Mouse (Mus musculus) leukemia stem cell, adult 10-12 weeks (primary cell): ENCODE data around the gene Col5a3. TPM values are rescaled to one million over a fixed set of nuclear protein-coding genes. Genes with fewer than 3 reads are reported as not detected.

Experiments used
- polyA plus RNA-seq: library from polyadenylated mRNA; stranded (reverse); fragments of >175 nt; gene quantifications from 2 replicates; pipeline ENCODE4 v1.2.3, GENCODE M21; 2012; ENCODE audit warnings: low replicate concordance

The Col5a3 gene
- 0.24 and 0.25 TPM in 2 replicates for polyA plus RNA-seq

DNA sequence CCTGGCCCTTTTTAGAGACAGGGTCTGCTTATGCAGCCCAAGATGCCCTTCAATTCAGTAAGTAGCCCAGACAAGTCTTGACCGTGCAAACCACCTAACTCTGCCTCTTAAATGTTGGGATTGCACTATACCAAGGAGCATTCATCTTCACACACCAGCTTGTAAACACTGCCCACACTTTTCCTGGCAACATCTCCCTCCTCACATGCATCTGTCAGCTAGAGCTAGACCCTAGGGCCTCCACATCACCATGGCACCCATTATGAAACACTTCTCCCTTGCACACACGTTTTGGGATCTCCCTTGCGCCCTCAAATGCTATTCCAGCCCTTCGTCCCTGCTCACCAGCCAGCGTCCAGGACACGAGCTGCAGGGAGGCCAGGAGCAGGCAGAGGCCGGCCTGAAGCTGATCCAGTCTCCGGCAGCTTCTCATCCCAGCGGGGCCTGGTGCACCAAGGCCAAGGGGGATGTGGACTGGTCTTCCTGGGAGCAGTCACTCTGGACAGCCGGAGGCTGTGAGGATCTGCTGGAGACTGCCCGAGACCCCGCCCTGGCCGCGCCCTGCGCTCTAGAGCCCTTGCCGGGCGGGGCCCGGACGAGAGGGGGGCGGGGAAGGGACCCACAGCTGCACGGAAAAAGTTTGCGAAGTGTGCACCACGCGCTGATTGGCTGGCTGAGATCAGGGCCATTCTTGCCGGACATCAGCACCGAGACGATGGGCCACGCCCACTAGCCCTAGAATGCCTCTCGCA is at the start of gene Col5a3:
Gene Col5a3 (minus strand): TSS at position 547 of the 752 bp plus-strand sequence.

DNA sequence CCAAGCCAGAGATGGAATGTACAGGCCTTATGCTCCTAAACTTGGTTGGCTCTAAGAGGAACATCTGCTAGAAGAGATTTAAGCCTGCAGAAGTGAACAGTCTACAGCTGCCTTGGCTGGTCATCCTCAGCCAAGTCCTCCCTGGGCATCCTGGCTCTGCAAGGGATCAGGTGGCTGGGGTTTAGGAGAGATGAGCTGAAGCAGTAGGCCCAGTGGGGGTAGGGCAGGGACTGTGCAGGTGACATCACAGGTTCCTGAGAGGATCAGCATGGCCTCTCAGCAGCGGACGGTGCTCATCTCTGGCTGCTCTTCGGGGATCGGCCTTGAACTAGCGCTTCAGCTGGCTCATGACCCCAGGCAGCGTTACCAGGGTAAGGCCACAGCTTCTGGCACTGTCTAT is 3.4 kb upstream of the Col5a3 start, which contains the start of gene Rdh8:
Gene Rdh8 (plus strand): TSS at position 268 of the 400 bp plus-strand sequence.

DNA sequence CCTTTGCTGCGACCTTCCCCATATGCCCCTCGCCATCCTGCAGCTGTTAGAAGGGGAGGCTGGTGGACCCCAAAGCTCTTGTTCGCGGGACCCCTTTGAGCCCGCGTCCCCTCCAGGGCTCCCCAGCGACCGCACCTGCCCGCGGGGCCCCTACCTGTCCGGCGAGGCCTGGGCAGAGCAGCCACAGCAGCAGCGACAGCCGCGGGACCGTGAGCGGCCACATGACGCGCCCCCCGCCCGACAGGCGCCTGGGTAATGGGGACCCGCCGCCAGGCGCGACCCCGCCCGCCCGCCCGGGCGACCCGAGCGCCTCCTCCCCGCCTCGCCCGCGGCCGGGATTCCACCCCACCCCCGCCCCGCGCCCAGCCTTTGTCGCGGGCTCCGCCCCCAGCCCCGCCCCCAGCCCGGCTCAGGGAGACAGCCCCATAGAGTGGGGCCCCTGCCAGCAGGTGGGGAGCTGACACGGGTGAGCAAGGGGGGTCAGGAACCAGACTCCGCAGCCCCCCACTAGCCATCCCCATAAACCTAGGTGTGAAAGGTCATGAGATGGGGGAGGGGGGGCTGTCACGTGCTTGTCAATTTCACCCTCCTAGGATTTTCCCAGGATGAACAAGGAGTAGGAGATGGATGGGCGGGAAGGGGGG is 68.7 kb downstream of the Col5a3 start, which contains the start of gene Olfm2:
Gene Olfm2 (minus strand): TSS at position 333 of the 644 bp plus-strand sequence.

Other genes starting within 250 kb of the Col5a3 start
- 4.7 and 16.6 TPM in 2 replicates for gene Zfp846, start 233.8 kb downstream of the Col5a3 start, polyA plus RNA-seq
- 1.8 and 4.6 TPM in 2 replicates for gene Ubl5, start 172.2 kb downstream of the Col5a3 start, polyA plus RNA-seq
- 7.7 and 22.6 TPM in 2 replicates for gene Fbxl12, start 170.3 kb downstream of the Col5a3 start, polyA plus RNA-seq
- 15.2 and 16.6 TPM in 2 replicates for gene Pin1, start 163.0 kb downstream of the Col5a3 start, polyA plus RNA-seq
- not detected in 2 replicates for gene Olfm2, start 68.7 kb downstream of the Col5a3 start, polyA plus RNA-seq
- gene Rdh8, start 3.4 kb upstream of the Col5a3 start, polyA plus RNA-seq = not detected in 2 replicates
- gene A230050P20Rik, start 53.6 kb upstream of the Col5a3 start, polyA plus RNA-seq = 60.4 and 133 TPM in 2 replicates
- gene Angptl6, start 64.7 kb upstream of the Col5a3 start, polyA plus RNA-seq = 1.7 and 3.7 TPM in 2 replicates
- 202 and 218 TPM in 2 replicates for gene Ppan, start 73.1 kb upstream of the Col5a3 start, polyA plus RNA-seq
- 272 and 644 TPM in 2 replicates for gene Eif3g, start 83.6 kb upstream of the Col5a3 start, polyA plus RNA-seq
- gene Dnmt1, start 144.8 kb upstream of the Col5a3 start, polyA plus RNA-seq = 96.3 and 121 TPM in 2 replicates
- 2.7 and 3.3 TPM in 2 replicates for gene S1pr2, start 161.7 kb upstream of the Col5a3 start, polyA plus RNA-seq
- gene Mrpl4, start 187.7 kb upstream of the Col5a3 start, polyA plus RNA-seq = 27.8 and 104 TPM in 2 replicates
- 8.4 and 14.7 TPM in 2 replicates for gene Icam1, start 200.9 kb upstream of the Col5a3 start, polyA plus RNA-seq
- 75.9 and 114 TPM in 2 replicates for gene Icam4, start 214.3 kb upstream of the Col5a3 start, polyA plus RNA-seq
- gene Icam5, start 217.0 kb upstream of the Col5a3 start, polyA plus RNA-seq = 4.4 and 5.0 TPM in 2 replicates